11 mouse cellular contexts compared by ENCODE assay signal in the genomic region with DNA sequence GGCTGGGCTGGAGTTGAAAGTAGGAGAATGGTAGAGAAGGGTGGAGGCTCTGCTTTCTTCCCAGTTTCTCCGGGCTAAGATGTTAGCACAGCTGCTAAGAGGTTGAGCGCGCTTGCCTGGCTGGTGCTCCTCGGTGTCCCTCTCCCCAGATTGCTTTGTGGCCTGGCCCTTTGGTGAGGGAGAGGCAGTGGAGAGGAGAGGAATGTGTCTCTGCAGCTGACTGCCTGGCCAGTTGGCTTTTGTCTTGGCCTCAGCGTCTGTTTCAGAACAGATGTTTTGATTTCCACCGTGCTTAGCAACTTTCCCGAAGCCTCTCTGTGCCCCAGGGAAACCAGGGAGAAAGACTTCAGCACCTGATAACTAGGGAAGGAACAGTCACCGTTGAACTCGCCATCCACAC. TPM values are rescaled to one million over a fixed set of nuclear protein-coding genes. Genes with fewer than 3 reads are reported as not detected.
DNase-seq lines count a peak whose midpoint lies in the region; ATAC-seq and TF ChIP-seq lines count a peak whose summit lies in the region.
"Had no signal": no experiment of that assay in that cellular context is flagged by ENCODE, and none has a peak within 500 bp of the region (broad histone marks: within the 10 kb centered on the region; RNA-seq: fewer than 3 reads in every experiment).

No protein-coding gene starts in this region.

- DNase-seq in heart, adult 8-10 months (ENCODE audit: low spot score): no peak
- DNase-seq in adrenal gland, adult 18-20 months (ENCODE audit: low spot score in 2 of 2): no peak
- DNase-seq in urinary bladder, adult 2 months (ENCODE audit: low spot score): no peak
- DNase-seq: cerebellum, adult 9-11 months had no signal

- H3K4me2 ChIP-seq in heart, embryonic 13.5 days: peak overlapping the region; percentile 20; the same call in 1 of the 2 replicates
- peak overlapping the region; percentile 9; the same call in 1 of the 2 replicates for H3K4me2 ChIP-seq in heart, embryonic 16.5 days (ENCODE audit: low read depth, low read length)
- H3K4me2 ChIP-seq in lung, embryonic 16.5 days (ENCODE audit: low read depth, low read length): peak overlapping the region; percentile 27; the same call in 1 of the 2 replicates
- H3K4me2 ChIP-seq: forebrain, embryonic 15.5 days; hindbrain, embryonic 14.5 days had no signal

- no peaks in the 10 kb centered on the region for H3K27me3 ChIP-seq in heart, embryonic 13.5 days (replicated peaks)
- no peaks in the 10 kb centered on the region for H3K27me3 ChIP-seq in heart, embryonic 16.5 days (ENCODE audit: control insufficient read depth, insufficient read depth, low read length)
- no peaks in the 10 kb centered on the region for H3K27me3 ChIP-seq in lung, embryonic 16.5 days (ENCODE audit: control insufficient read depth, insufficient read depth, low read depth, low read length)
- H3K27me3 ChIP-seq: forebrain, embryonic 15.5 days had no signal

- no peak for TF ChIP-seq POLR2A in cortical plate, adult 2 months (IDR thresholded peaks at IDR 0.05; ENCODE audit: extremely low read depth, insufficient read depth, low read length)

- no peak overlapping the region for H3K4me3 ChIP-seq in heart, embryonic 13.5 days
- H3K4me3 ChIP-seq in cortical plate, adult 2 months (ENCODE audit: insufficient read depth, low read length): no peak overlapping the region
- no peak overlapping the region for H3K4me3 ChIP-seq in heart, embryonic 16.5 days (ENCODE audit: low read length)
- H3K4me3 ChIP-seq in lung, embryonic 16.5 days (ENCODE audit: low read length): no peak overlapping the region
- H3K4me3 ChIP-seq: forebrain, embryonic 15.5 days had no signal

- peak overlapping the region; percentile 63 for H3K27ac ChIP-seq in heart, embryonic 13.5 days (replicated peaks)
- H3K27ac ChIP-seq in cortical plate, adult 2 months (ENCODE audit: insufficient read depth, low read length): peak overlapping the region; percentile 39
- peak overlapping the region; percentile 68 for H3K27ac ChIP-seq in heart, embryonic 16.5 days (ENCODE audit: low read length)
- peak overlapping the region; percentile 83 for H3K27ac ChIP-seq in lung, embryonic 16.5 days (ENCODE audit: low read length)
- H3K27ac ChIP-seq: forebrain, embryonic 15.5 days; hindbrain, embryonic 14.5 days had no signal

- peaks cover 27% of the 10 kb centered on the region for H3K4me1 ChIP-seq in heart, embryonic 13.5 days
- H3K4me1 ChIP-seq in cortical plate, adult 2 months (ENCODE audit: control insufficient read depth, insufficient read depth, low read length): no peaks in the 10 kb centered on the region
- H3K4me1 ChIP-seq in heart, embryonic 16.5 days (ENCODE audit: control insufficient read depth, insufficient read depth, low read length): peaks cover 20% of the 10 kb centered on the region
- peaks cover 25% of the 10 kb centered on the region for H3K4me1 ChIP-seq in lung, embryonic 16.5 days (replicated peaks; ENCODE audit: control insufficient read depth, insufficient read depth, low read length)
- H3K4me1 ChIP-seq: forebrain, embryonic 15.5 days had no signal

- H3K36me3 ChIP-seq in heart, embryonic 13.5 days: no peaks in the 10 kb centered on the region
- H3K36me3 ChIP-seq in heart, embryonic 16.5 days (ENCODE audit: control insufficient read depth, insufficient read depth): no peaks in the 10 kb centered on the region
- no peaks in the 10 kb centered on the region for H3K36me3 ChIP-seq in lung, embryonic 16.5 days (ENCODE audit: control insufficient read depth, insufficient read depth, low read length)
- H3K36me3 ChIP-seq: forebrain, embryonic 15.5 days had no signal

- WGBS in heart, embryonic 13.5 days: 25% methylated on average over 9 of the region's 9 CpGs
- WGBS in heart, embryonic 16.5 days: 27% methylated on average over 9 of the region's 9 CpGs
- WGBS in lung, embryonic 16.5 days: 28% methylated on average over 9 of the region's 9 CpGs

- no peak for TF ChIP-seq CTCF in cortical plate, adult 2 months (IDR thresholded peaks at IDR 0.05; ENCODE audit: extremely low read depth, insufficient read depth, low read length)

- H3K9ac ChIP-seq in heart, embryonic 13.5 days: peak overlapping the region; percentile 38; the same call in 1 of the 2 replicates
- H3K9ac ChIP-seq in heart, embryonic 16.5 days (ENCODE audit: low read length): peak overlapping the region; percentile 38; the same call in 1 of the 2 replicates
- H3K9ac ChIP-seq in lung, embryonic 16.5 days (ENCODE audit: low read length): peak overlapping the region; percentile 23; the same call in 1 of the 2 replicates
- H3K9ac ChIP-seq: forebrain, embryonic 15.5 days; hindbrain, embryonic 14.5 days had no signal

- ATAC-seq in heart, embryonic 13.5 days (ENCODE audit: extremely low read depth, insufficient number of reproducible peaks, low FRiP score, low TSS enrichment): no peak
- ATAC-seq in heart, embryonic 16.5 days (replicated peaks; ENCODE audit: extremely low read depth, insufficient read depth, low FRiP score): peak; percentile 61; the same call in 1 of the 2 replicates
- ATAC-seq in lung, embryonic 16.5 days (ENCODE audit: low read depth): peak; percentile 71
- no peak for ATAC-seq in erythroblast, adult 5-6 weeks (replicated peaks; ENCODE audit: low FRiP score, poor library complexity, severe bottlenecking)
- ATAC-seq: forebrain, embryonic 15.5 days had no signal

- no peaks in the 10 kb centered on the region for H3K9me3 ChIP-seq in heart, embryonic 13.5 days
- no peaks in the 10 kb centered on the region for H3K9me3 ChIP-seq in heart, embryonic 16.5 days (replicated peaks; ENCODE audit: control insufficient read depth, low read length)
- no peaks in the 10 kb centered on the region for H3K9me3 ChIP-seq in lung, embryonic 16.5 days (ENCODE audit: control insufficient read depth, low read length)
- H3K9me3 ChIP-seq: forebrain, embryonic 15.5 days had no signal

RNA-seq across cellular contexts. Expression of a gene that starts 18.7 kb away (rescaled TPM):
- polyA plus RNA-seq in heart, embryonic 13.5 days (2015; fragmentation: Nextera tagmentation; extraction: Ambion mirVana): 3.0 and 3.1 TPM in 2 replicates
- 10 to 100 TPM; 59.2 to 67.8 (median 64.1) TPM for total RNA-seq in heart, adult 8-10 months (2022)
- polyA plus RNA-seq in cortical plate, adult 2 months (2012; rRNA removed): 37.7 and 39.6 TPM in 2 replicates
- polyA plus RNA-seq in heart, embryonic 16.5 days (2015; fragmentation: Nextera tagmentation; extraction: Ambion mirVana): 4.2 and 5.3 TPM in 2 replicates
- 2.5 and 3.2 TPM in 2 replicates for polyA plus RNA-seq in lung, embryonic 16.5 days (2015; fragmentation: Nextera tagmentation; extraction: Ambion mirVana)
- 10 to 100 TPM in 1 of 2 experiments, 1 to 10 TPM in 1; 9.7 to 13.4 TPM for total RNA-seq in adrenal gland, adult 18-20 months (2021)
- total RNA-seq in erythroblast, adult 5-6 weeks (2015; ENCODE audit: low replicate concordance): 0.63 and 1.3 TPM in 2 replicates
- total RNA-seq in erythroblast, adult 5-6 weeks (2017; ENCODE audit: low replicate concordance): 0.85 and 4.6 TPM in 2 replicates
- 17.3 and 22.7 TPM in 2 replicates for polyA plus RNA-seq in urinary bladder, adult 2 months (2012; rRNA removed)

Comparison
In these comparisons a context has a peak if more than half of its experiments do, and no peak if none do; other contexts are left out.
1. ATAC-seq: peak in heart, embryonic 16.5 days (single experiment) and lung, embryonic 16.5 days (single experiment); none in heart, embryonic 13.5 days (single experiment) and erythroblast, adult 5-6 weeks (single experiment).
2. Peak in every context shown above with its lines, with median percentiles within 50 percentile points of each other: H3K27ac ChIP-seq, H3K4me2 ChIP-seq and H3K9ac ChIP-seq.